Mouse (Mus musculus): ENCODE measurements at regions not wholly inside any gene's neighbourhood (a gene's known extent, or its start where the extent isn't known, plus 50 kb on each side); places are given as distances from the start of the nearest gene placed in this dataset.
A peak's percentile ranks its signal among the peaks of the same experiment; 100 is the strongest.
"Not testable (repeated sequence)": the region's sequence is repeated elsewhere in the genome, so short reads cannot be mapped to it uniquely, and the experiment has no call there.

- Histone ChIP-seq H3K4me3 (ENCODE audit: low read depth, low read length) (no peak overlapping the region), H3K27ac (ENCODE audit: low read depth) (no peak overlapping the region), H3K9ac (replicated peaks; ENCODE audit: low read depth, low read length) (no peak overlapping the region), H3K27me3 (ENCODE audit: control insufficient read depth, insufficient read depth, low read length) (no peaks in the 10 kb centered on the region), H3K4me1 (ENCODE audit: control insufficient read depth, insufficient read depth) (no peaks in the 10 kb centered on the region), H3K4me2 (ENCODE audit: low read depth, low read length) (no peak overlapping the region), H3K36me3 (replicated peaks; ENCODE audit: control insufficient read depth, insufficient read depth, low read length) (no peaks in the 10 kb centered on the region), H3K9me3 (replicated peaks; ENCODE audit: control insufficient read depth, low read length) (no peaks in the 10 kb centered on the region)
- DNase-seq (ENCODE audit: low spot score) (no peak), ATAC-seq (ENCODE audit: insufficient read depth, low read depth) (no peak)
- 40% methylated on average over 8 of the region's 8 CpGs for WGBS
- TF ChIP-seq CTCF (IDR thresholded peaks at IDR 0.05; ENCODE audit: low read depth) (peak; percentile 50), EP300 (IDR thresholded peaks at IDR 0.05; ENCODE audit: low read depth) (no peak)
Measured at GRCm38 (mm10) chrX:18882088-18882783, 421.0 kb upstream of the 4930578C19Rik start.

DNA sequence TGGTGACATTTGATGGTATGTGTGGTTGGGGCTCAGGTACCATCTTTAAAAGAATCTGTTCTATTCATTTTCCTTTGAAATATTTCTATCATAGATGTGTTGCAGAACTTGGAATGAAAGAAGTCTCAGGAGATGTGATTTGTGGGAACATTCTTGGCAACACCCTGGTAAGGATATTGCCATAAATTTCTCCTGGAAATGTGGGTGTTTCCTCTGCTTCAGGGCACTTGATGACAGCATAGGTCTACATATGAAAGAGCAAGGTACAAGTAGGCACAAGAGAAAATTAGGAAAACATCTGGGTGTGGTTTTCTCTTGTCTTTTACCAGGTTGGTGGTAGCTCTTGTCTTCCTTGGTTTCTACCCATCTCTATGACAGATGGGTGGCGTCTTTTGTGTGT is 414.5 kb upstream of the 4930578C19Rik start:
- H3K4me2 ChIP-seq (ENCODE audit: low read depth, low read length) = no peak overlapping the region
- no peak overlapping the region for H3K27ac ChIP-seq (ENCODE audit: low read depth)
- no peak for DNase-seq (ENCODE audit: low spot score)
- no peaks in the 10 kb centered on the region for H3K4me1 ChIP-seq (ENCODE audit: control insufficient read depth, insufficient read depth)
- 64% methylated on average over 1 of the region's 1 CpGs for WGBS
- no peak overlapping the region for H3K4me3 ChIP-seq (ENCODE audit: low read depth, low read length)
- H3K27me3 ChIP-seq (ENCODE audit: control insufficient read depth, insufficient read depth, low read length) = no peaks in the 10 kb centered on the region
- H3K9me3 ChIP-seq (replicated peaks; ENCODE audit: control insufficient read depth, low read length) = no peaks in the 10 kb centered on the region
- H3K36me3 ChIP-seq (replicated peaks; ENCODE audit: control insufficient read depth, insufficient read depth, low read length) = no peaks in the 10 kb centered on the region
- no peak overlapping the region for H3K9ac ChIP-seq (replicated peaks; ENCODE audit: low read depth, low read length)
- TF ChIP-seq EP300 (IDR thresholded peaks at IDR 0.05; ENCODE audit: low read depth) (no peak), CTCF (IDR thresholded peaks at IDR 0.05; ENCODE audit: low read depth) (no peak)
- ATAC-seq (ENCODE audit: insufficient read depth, low read depth) = no peak

DNA sequence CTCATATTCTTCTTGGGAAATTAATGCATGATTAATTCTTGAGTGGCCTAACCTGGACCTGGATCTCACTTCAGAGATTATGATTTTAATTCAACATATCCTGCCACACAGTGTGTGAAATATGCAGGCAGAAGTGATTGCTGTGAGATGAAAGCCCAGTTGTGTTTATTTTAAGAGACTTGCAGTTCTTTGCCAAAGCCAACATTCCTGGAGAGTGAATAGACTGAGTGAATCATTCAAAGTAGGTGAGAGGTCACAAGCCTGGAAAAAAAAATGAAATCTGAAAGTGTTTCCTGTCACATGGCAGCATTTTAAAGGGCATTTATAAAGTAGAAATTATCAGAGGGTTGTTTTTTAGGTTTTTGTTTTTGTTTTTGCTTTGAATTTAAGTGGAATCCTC is 412.9 kb upstream of the 4930578C19Rik start:
- no peak overlapping the region for H3K9ac ChIP-seq (replicated peaks; ENCODE audit: low read depth, low read length)
- DNase-seq (ENCODE audit: low spot score) = peak; percentile 57
- H3K4me2 ChIP-seq (ENCODE audit: low read depth, low read length) = no peak overlapping the region
- TF ChIP-seq CTCF (IDR thresholded peaks at IDR 0.05; ENCODE audit: low read depth) = no peak
- no peak for TF ChIP-seq EP300 (IDR thresholded peaks at IDR 0.05; ENCODE audit: low read depth)
- H3K9me3 ChIP-seq (replicated peaks; ENCODE audit: control insufficient read depth, low read length) = no peaks in the 10 kb centered on the region
- no peak overlapping the region for H3K4me3 ChIP-seq (ENCODE audit: low read depth, low read length)
- peak overlapping the region; percentile 78 for H3K27ac ChIP-seq (ENCODE audit: low read depth)
- H3K4me1 ChIP-seq (ENCODE audit: control insufficient read depth, insufficient read depth) = no peaks in the 10 kb centered on the region
- ATAC-seq (ENCODE audit: insufficient read depth, low read depth) = peak; percentile 77
- H3K27me3 ChIP-seq (ENCODE audit: control insufficient read depth, insufficient read depth, low read length) = no peaks in the 10 kb centered on the region
- H3K36me3 ChIP-seq (replicated peaks; ENCODE audit: control insufficient read depth, insufficient read depth, low read length) = no peaks in the 10 kb centered on the region

DNA sequence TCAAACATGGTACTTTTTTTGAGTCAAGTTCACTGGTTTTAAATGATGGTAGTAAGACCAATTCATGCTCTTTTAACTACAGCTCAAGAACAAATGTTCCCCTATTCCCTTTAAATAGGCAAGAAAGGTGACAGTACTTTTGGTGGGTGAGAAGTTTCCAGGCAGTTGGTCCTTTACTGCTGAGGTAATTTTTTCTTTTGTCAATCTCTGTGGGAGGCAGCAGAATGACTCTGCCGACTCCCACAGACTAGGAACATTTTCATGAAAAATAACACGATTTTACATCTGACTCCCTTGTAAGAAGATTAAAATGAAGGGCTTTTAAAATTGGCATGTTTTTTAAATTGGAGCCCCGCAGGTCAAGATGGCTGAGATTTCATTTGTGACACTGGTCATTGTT is 377.5 kb upstream of the 4930578C19Rik start:
- TF ChIP-seq CTCF (IDR thresholded peaks at IDR 0.05; ENCODE audit: low read depth) = no peak
- no peak for TF ChIP-seq EP300 (IDR thresholded peaks at IDR 0.05; ENCODE audit: low read depth)
- no peak overlapping the region for H3K4me2 ChIP-seq (ENCODE audit: low read depth, low read length)
- no peaks in the 10 kb centered on the region for H3K36me3 ChIP-seq (replicated peaks; ENCODE audit: control insufficient read depth, insufficient read depth, low read length)
- DNase-seq (ENCODE audit: low spot score) (no peak), ATAC-seq (ENCODE audit: insufficient read depth, low read depth) (no peak)
- WGBS = 50% methylated on average over 3 of the region's 3 CpGs
- H3K4me3 ChIP-seq (ENCODE audit: low read depth, low read length) = no peak overlapping the region
- no peaks in the 10 kb centered on the region for H3K27me3 ChIP-seq (ENCODE audit: control insufficient read depth, insufficient read depth, low read length)
- no peak overlapping the region for H3K9ac ChIP-seq (replicated peaks; ENCODE audit: low read depth, low read length)
- no peaks in the 10 kb centered on the region for H3K9me3 ChIP-seq (replicated peaks; ENCODE audit: control insufficient read depth, low read length)
- no peaks in the 10 kb centered on the region for H3K4me1 ChIP-seq (ENCODE audit: control insufficient read depth, insufficient read depth)
- no peak overlapping the region for H3K27ac ChIP-seq (ENCODE audit: low read depth)

- not testable (repeated sequence) for H3K36me3 ChIP-seq (replicated peaks; ENCODE audit: control insufficient read depth, insufficient read depth, low read length); H3K9ac ChIP-seq (replicated peaks; ENCODE audit: low read depth, low read length); H3K9me3 ChIP-seq (replicated peaks; ENCODE audit: control insufficient read depth, low read length); ATAC-seq (ENCODE audit: insufficient read depth, low read depth); H3K27me3 ChIP-seq (ENCODE audit: control insufficient read depth, insufficient read depth, low read length); H3K4me3 ChIP-seq (ENCODE audit: low read depth, low read length); H3K27ac ChIP-seq (ENCODE audit: low read depth); H3K4me2 ChIP-seq (ENCODE audit: low read depth, low read length); H3K4me1 ChIP-seq (ENCODE audit: control insufficient read depth, insufficient read depth); DNase-seq (ENCODE audit: low spot score)
- 60% methylated on average over 1 of the region's 1 CpGs for WGBS
Measured at GRCm38 (mm10) chrX:18824971-18825370, 363.8 kb upstream of the 4930578C19Rik start.

DNA sequence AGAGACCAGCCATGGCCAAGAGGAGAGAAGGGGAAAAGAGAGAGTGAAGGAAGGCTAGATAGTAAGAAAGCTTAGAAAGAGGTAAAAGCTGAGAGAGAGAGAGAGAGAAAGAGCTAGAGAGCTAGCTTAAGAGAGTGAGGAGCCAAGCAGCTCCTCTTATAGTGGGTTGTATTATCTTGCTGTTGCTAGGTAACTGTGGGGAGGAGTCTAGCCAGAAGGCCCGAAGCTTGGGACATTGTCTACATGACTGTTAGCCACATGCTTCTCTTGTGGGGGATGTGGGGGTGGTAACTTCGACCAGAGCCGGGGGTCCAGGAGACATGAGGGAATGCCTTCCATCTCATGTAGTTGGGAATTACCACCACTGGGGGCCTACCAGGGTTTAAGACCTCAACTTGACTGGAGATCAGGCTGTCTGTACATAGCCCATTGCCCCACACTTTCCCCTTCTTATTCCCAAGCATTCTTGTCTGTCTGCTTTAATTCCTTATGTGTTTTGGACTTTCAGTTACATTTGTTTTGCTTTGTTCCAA is 353.3 kb upstream of the 4930578C19Rik start:
- Histone ChIP-seq H3K4me2 (ENCODE audit: low read depth, low read length) (no peak overlapping the region), H3K9me3 (replicated peaks; ENCODE audit: control insufficient read depth, low read length) (no peaks in the 10 kb centered on the region), H3K4me3 (ENCODE audit: low read depth, low read length) (no peak overlapping the region), H3K36me3 (replicated peaks; ENCODE audit: control insufficient read depth, insufficient read depth, low read length) (no peaks in the 10 kb centered on the region), H3K9ac (replicated peaks; ENCODE audit: low read depth, low read length) (no peak overlapping the region), H3K4me1 (ENCODE audit: control insufficient read depth, insufficient read depth) (no peaks in the 10 kb centered on the region), H3K27ac (ENCODE audit: low read depth) (no peak overlapping the region), H3K27me3 (ENCODE audit: control insufficient read depth, insufficient read depth, low read length) (no peaks in the 10 kb centered on the region)
- no peak for TF ChIP-seq CTCF (IDR thresholded peaks at IDR 0.05; ENCODE audit: low read depth)
- WGBS = 54% methylated on average over 3 of the region's 3 CpGs
- ATAC-seq (ENCODE audit: insufficient read depth, low read depth) = no peak
- no peak for DNase-seq (ENCODE audit: low spot score)

All from heart, postnatal 0 days (tissue).